Mouse (Mus musculus): Measurements from ENCODE around the gene Cilp2.

Gene Cilp2

GRCm38 (mm10) chr8:69901484-69902162 lies 14.1 kb upstream of the Cilp2 start:
- DNase-seq (ENCODE audit: low spot score in 2 of 2): peak; percentile 98

GRCm38 (mm10) chr8:69900895-69901451 lies 13.5 kb upstream of the Cilp2 start:
- DNase-seq (ENCODE audit: low spot score in 2 of 2): no peak

GRCm38 (mm10) chr8:69899876-69900275 lies 12.4 kb upstream of the Cilp2 start:
- DNase-seq (ENCODE audit: low spot score in 2 of 2): no peak

GRCm38 (mm10) chr8:69897857-69898256 lies 10.4 kb upstream of the Cilp2 start:
- DNase-seq (ENCODE audit: low spot score in 2 of 2): no peak

GRCm38 (mm10) chr8:69895772-69896451 lies 8.4 kb upstream of the Cilp2 start:
- no peak for DNase-seq (ENCODE audit: low spot score in 2 of 2)

- no peak for DNase-seq (ENCODE audit: low spot score in 2 of 2)
These were observed 7.4 kb upstream of the Cilp2 start for GRCm38 (mm10) chr8:69894836-69895332.

- peak in 1 of 2 experiments; percentile 54 for DNase-seq (ENCODE audit: low spot score in 2 of 2)
These were observed 6.4 kb upstream of the Cilp2 start for GRCm38 (mm10) chr8:69893863-69894262.

GRCm38 (mm10) chr8:69890813-69891241 lies 3.3 kb upstream of the Cilp2 start:
- peak; percentile 74 to 79 for DNase-seq (ENCODE audit: low spot score in 2 of 2)

GRCm38 (mm10) chr8:69888902-69889301 lies 1.4 kb upstream of the Cilp2 start:
- no peak for DNase-seq (ENCODE audit: low spot score in 2 of 2)

GRCm38 (mm10) chr8:69888244-69888866 lies 868 bp upstream of the Cilp2 start:
- DNase-seq (ENCODE audit: low spot score in 2 of 2): no peak

- no peak for DNase-seq (ENCODE audit: low spot score in 2 of 2)
These were observed 3.3 kb downstream of the Cilp2 start for GRCm38 (mm10) chr8:69884141-69884540.

- no peak for DNase-seq (ENCODE audit: low spot score in 2 of 2)
These were observed 4.5 kb downstream of the Cilp2 start for GRCm38 (mm10) chr8:69882833-69883600.

GRCm38 (mm10) chr8:69882021-69882756 lies 5.3 kb downstream of the Cilp2 start:
- no peak for DNase-seq (ENCODE audit: low spot score in 2 of 2)

GRCm38 (mm10) chr8:69881261-69881865 lies 6.1 kb downstream of the Cilp2 start:
- no peak for DNase-seq (ENCODE audit: low spot score in 2 of 2)

GRCm38 (mm10) chr8:69880841-69881240 lies 6.6 kb downstream of the Cilp2 start:
- DNase-seq (ENCODE audit: low spot score in 2 of 2): no peak

GRCm38 (mm10) chr8:69879678-69880077 lies 7.8 kb downstream of the Cilp2 start:
- no peak for DNase-seq (ENCODE audit: low spot score in 2 of 2)

- DNase-seq (ENCODE audit: low spot score in 2 of 2): no peak
These were observed 9.5 kb downstream of the Cilp2 start for GRCm38 (mm10) chr8:69877992-69878391.

GRCm38 (mm10) chr8:69877396-69877795 lies 10.1 kb downstream of the Cilp2 start:
- DNase-seq (ENCODE audit: low spot score in 2 of 2): no peak

GRCm38 (mm10) chr8:69876967-69877366 lies 10.5 kb downstream of the Cilp2 start:
- DNase-seq (ENCODE audit: low spot score in 2 of 2): no peak

- DNase-seq (ENCODE audit: low spot score in 2 of 2): no peak
These were observed 11.4 kb downstream of the Cilp2 start for GRCm38 (mm10) chr8:69876097-69876496.

All from right cerebral cortex, adult 2 months (tissue).